Mouse (Mus musculus): Measurements from ENCODE around the gene Clba1. TPM values are rescaled to one million over a fixed set of nuclear protein-coding genes. Genes with fewer than 3 reads are reported as not detected.

Gene Clba1
- polyA plus RNA-seq, 1 experiment = not detected

- Histone ChIP-seq H3K9me3 (ENCODE audit: control insufficient read depth, low read length) (no peaks in the 10 kb centered on the region), H3K4me3 (replicated peaks) (no peak overlapping the region), H3K27me3 (ENCODE audit: control insufficient read depth) (no peaks in the 10 kb centered on the region), H3K4me1 (ENCODE audit: control insufficient read depth) (peaks cover 4% of the 10 kb centered on the region; the same call in 1 of the 2 replicates), H3K36me3 (ENCODE audit: control insufficient read depth) (no peaks in the 10 kb centered on the region)
- TF ChIP-seq GATA1 (IDR thresholded peaks at IDR 0.05; ENCODE audit: low read length) (no peak), TAL1 (IDR thresholded peaks at IDR 0.05; ENCODE audit: low read length) (no peak)
These were observed 42.4 kb downstream of the Clba1 start for GRCm38 (mm10) chr12:112851116-112851515.

DNA sequence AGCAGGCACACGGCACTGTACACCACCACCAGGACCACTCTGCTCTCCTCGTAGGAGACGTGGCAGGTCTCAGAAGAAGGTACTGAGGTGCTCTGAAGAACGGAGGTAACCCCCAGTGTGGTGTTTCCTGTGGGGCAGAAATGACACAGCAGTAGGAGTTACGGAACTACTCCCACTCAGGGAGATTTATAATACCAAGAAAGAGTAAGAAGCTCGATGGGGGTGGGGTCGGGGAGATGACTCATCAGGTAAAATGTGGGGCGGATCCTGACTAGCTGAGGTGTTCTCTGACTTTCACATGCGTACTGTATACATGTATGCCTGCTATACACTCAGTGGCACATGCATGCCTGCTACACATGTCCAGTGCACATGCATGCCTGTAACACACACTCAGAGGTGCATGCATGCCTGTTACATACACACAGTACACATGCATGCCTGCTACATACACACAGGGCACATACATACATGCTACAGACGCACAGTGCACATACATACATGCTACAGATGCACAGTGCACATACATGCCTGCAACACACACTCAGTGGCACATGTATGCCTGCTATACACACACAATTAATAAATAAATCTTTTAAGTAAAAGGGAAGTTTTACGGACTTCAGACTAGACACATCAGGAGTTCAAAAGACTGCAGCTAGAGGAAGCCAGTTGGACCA, 44.5 kb downstream of the Clba1 start:
- no peak for TF ChIP-seq GATA1 (IDR thresholded peaks at IDR 0.05; ENCODE audit: low read length)
- no peak for TF ChIP-seq TAL1 (IDR thresholded peaks at IDR 0.05; ENCODE audit: low read length)
- Histone ChIP-seq H3K27me3 (ENCODE audit: control insufficient read depth) (no peaks in the 10 kb centered on the region), H3K4me3 (replicated peaks) (no peak overlapping the region), H3K36me3 (ENCODE audit: control insufficient read depth) (no peaks in the 10 kb centered on the region), H3K9me3 (ENCODE audit: control insufficient read depth, low read length) (no peaks in the 10 kb centered on the region), H3K4me1 (ENCODE audit: control insufficient read depth) (peaks cover 4% of the 10 kb centered on the region; the same call in 1 of the 2 replicates)

GRCm38 (mm10) chr12:112854610-112855333, 46.0 kb downstream of the Clba1 start:
- Histone ChIP-seq H3K4me3 (replicated peaks) (no peak overlapping the region), H3K4me1 (ENCODE audit: control insufficient read depth) (peaks cover 4% of the 10 kb centered on the region; the same call in 1 of the 2 replicates), H3K9me3 (ENCODE audit: control insufficient read depth, low read length) (no peaks in the 10 kb centered on the region), H3K36me3 (ENCODE audit: control insufficient read depth) (no peaks in the 10 kb centered on the region), H3K27me3 (ENCODE audit: control insufficient read depth) (no peaks in the 10 kb centered on the region)
- TF ChIP-seq TAL1 (IDR thresholded peaks at IDR 0.05; ENCODE audit: low read length) (no peak), GATA1 (IDR thresholded peaks at IDR 0.05; ENCODE audit: low read length) (no peak)

DNA sequence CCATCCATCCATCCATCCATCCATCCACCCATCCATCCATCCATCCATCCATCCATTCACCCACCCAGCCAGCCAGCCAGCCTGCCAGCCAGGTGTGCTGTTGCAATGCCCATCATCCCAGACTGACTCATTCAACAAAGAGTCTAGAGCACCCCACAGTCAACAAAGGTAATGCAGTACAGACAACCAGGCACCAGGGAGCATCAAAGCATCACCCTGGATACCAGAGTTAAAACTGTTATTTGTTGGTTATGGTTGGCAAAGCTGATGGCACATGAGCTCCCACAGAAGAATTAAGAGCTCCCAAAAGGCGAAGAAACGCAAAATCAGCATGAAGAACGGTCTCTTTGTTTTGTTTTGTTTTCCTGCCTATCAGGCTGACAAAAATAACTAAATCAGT, 47.6 kb downstream of the Clba1 start:
- no peak overlapping the region for H3K4me3 ChIP-seq (replicated peaks)

GRCm38 (mm10) chr12:112857021-112857925, 48.5 kb downstream of the Clba1 start:
- no peaks in the 10 kb centered on the region for H3K27me3 ChIP-seq (ENCODE audit: control insufficient read depth)
- TF ChIP-seq GATA1 (IDR thresholded peaks at IDR 0.05; ENCODE audit: low read length) = no peak
- no peak for TF ChIP-seq TAL1 (IDR thresholded peaks at IDR 0.05; ENCODE audit: low read length)
- peaks cover 4% of the 10 kb centered on the region; the same call in 1 of the 2 replicates for H3K4me1 ChIP-seq (ENCODE audit: control insufficient read depth)
- H3K9me3 ChIP-seq (ENCODE audit: control insufficient read depth, low read length) = no peaks in the 10 kb centered on the region
- H3K4me3 ChIP-seq (replicated peaks) = no peak overlapping the region
- no peaks in the 10 kb centered on the region for H3K36me3 ChIP-seq (ENCODE audit: control insufficient read depth)

More for the DNA sequence above, 47.6 kb downstream of the Clba1 start:
- Histone ChIP-seq H3K36me3 (ENCODE audit: control insufficient read depth) (no peaks in the 10 kb centered on the region), H3K9me3 (ENCODE audit: control insufficient read depth, low read length) (no peaks in the 10 kb centered on the region), H3K27me3 (ENCODE audit: control insufficient read depth) (no peaks in the 10 kb centered on the region), H3K4me1 (ENCODE audit: control insufficient read depth) (peaks cover 4% of the 10 kb centered on the region; the same call in 1 of the 2 replicates)
- TF ChIP-seq GATA1 (IDR thresholded peaks at IDR 0.05; ENCODE audit: low read length) (no peak), TAL1 (IDR thresholded peaks at IDR 0.05; ENCODE audit: low read length) (no peak)

- no peak overlapping the region for H3K4me3 ChIP-seq (replicated peaks)
These were observed 50.0 kb downstream of the Clba1 start for GRCm38 (mm10) chr12:112858581-112859336.

GRCm38 (mm10) chr12:112859930-112860329, 51.2 kb downstream of the Clba1 start:
- TF ChIP-seq GATA1 (IDR thresholded peaks at IDR 0.05; ENCODE audit: low read length) (no peak), TAL1 (IDR thresholded peaks at IDR 0.05; ENCODE audit: low read length) (no peak)
- H3K4me3 ChIP-seq (replicated peaks) = no peak overlapping the region
- H3K9me3 ChIP-seq (ENCODE audit: control insufficient read depth, low read length) = no peaks in the 10 kb centered on the region
- no peaks in the 10 kb centered on the region for H3K27me3 ChIP-seq (ENCODE audit: control insufficient read depth)
- no peaks in the 10 kb centered on the region for H3K4me1 ChIP-seq (ENCODE audit: control insufficient read depth)
- no peaks in the 10 kb centered on the region for H3K36me3 ChIP-seq (ENCODE audit: control insufficient read depth)

More at GRCm38 (mm10) chr12:112858581-112859336, 50.0 kb downstream of the Clba1 start:
- H3K9me3 ChIP-seq (ENCODE audit: control insufficient read depth, low read length) = no peaks in the 10 kb centered on the region
- no peak for TF ChIP-seq GATA1 (IDR thresholded peaks at IDR 0.05; ENCODE audit: low read length)
- no peak for TF ChIP-seq TAL1 (IDR thresholded peaks at IDR 0.05; ENCODE audit: low read length)
- no peaks in the 10 kb centered on the region for H3K4me1 ChIP-seq (ENCODE audit: control insufficient read depth)
- H3K27me3 ChIP-seq (ENCODE audit: control insufficient read depth) = no peaks in the 10 kb centered on the region
- H3K36me3 ChIP-seq (ENCODE audit: control insufficient read depth) = no peaks in the 10 kb centered on the region

DNA sequence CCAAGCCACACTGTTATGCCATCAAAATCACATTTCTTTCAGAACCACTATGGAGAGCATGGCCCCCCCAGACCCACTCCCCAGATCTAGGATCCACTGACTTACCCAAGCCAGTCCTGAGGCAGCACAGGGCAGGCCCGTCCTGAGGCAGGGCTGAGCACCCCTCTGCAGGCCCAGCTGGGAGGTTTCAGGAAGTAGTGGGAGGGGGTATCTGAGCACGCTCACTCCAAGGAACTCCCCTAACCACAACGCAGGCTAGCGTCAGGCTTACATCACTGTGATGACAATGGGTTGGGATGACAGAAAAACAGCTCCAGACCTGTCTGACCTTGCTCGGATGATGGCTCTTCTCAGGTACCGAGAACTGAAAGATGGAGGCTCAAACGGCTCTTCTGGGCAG, 52.0 kb downstream of the Clba1 start:
- Histone ChIP-seq H3K4me1 (ENCODE audit: control insufficient read depth) (no peaks in the 10 kb centered on the region; the same call in 1 of the 2 replicates), H3K27me3 (ENCODE audit: control insufficient read depth) (no peaks in the 10 kb centered on the region), H3K4me3 (replicated peaks) (no peak overlapping the region), H3K36me3 (ENCODE audit: control insufficient read depth) (no peaks in the 10 kb centered on the region), H3K9me3 (ENCODE audit: control insufficient read depth, low read length) (no peaks in the 10 kb centered on the region)
- TF ChIP-seq GATA1 (IDR thresholded peaks at IDR 0.05; ENCODE audit: low read length) (no peak), TAL1 (IDR thresholded peaks at IDR 0.05; ENCODE audit: low read length) (no peak)
